Mouse (Mus musculus): ENCODE measurements at regions not wholly inside any gene's neighbourhood (a gene's known extent, or its start where the extent isn't known, plus 50 kb on each side); places are given as distances from the start of the nearest gene placed in this dataset.

- no peak overlapping the region for H3K27ac ChIP-seq (ENCODE audit: insufficient read depth, low read depth)
- in situ Hi-C loops (cut with MboI; ENCODE audit: low pct_ligation_motif_present, low pct_unique_long_range_greater_than_20kb, low sequenced_read_pairs) (no loop called here), dilution Hi-C loops (cut with MboI; ENCODE audit: extremely low pct_ligation_motif_present, extremely low pct_unique_long_range_greater_than_20kb, low sequenced_read_pairs) (no loop called here)
- H3K4me2 ChIP-seq (ENCODE audit: insufficient read depth, low read depth, poor library complexity, severe bottlenecking): no peak overlapping the region
- no peak overlapping the region for H3K4me3 ChIP-seq (replicated peaks in 1 of 3; ENCODE audit: low read depth in 2 of 3, low read length in 2 of 3, poor library complexity in 1 of 3)
- no peak overlapping the region for H3K9ac ChIP-seq (ENCODE audit: insufficient read depth, low read depth)
- no peak for DNase-seq (ENCODE audit: extremely low read depth)
- no peaks in the 10 kb centered on the region for H3K4me1 ChIP-seq (ENCODE audit: control insufficient read depth in 1 of 2, insufficient read depth in 2 of 2)
- no peaks in the 10 kb centered on the region for H3K36me3 ChIP-seq (replicated peaks in 1 of 2; ENCODE audit: control insufficient read depth in 1 of 2, insufficient read depth in 1 of 2, low read length in 1 of 2)
- H3K27me3 ChIP-seq (replicated peaks): no peaks in the 10 kb centered on the region
- no peaks in the 10 kb centered on the region for H3K79me2 ChIP-seq (replicated peaks; ENCODE audit: control insufficient read depth, extremely low read depth, insufficient read depth, poor library complexity, severe bottlenecking)
- no peaks in the 10 kb centered on the region for H3K9me3 ChIP-seq (replicated peaks; ENCODE audit: low read length)
- TF ChIP-seq POLR2A (IDR thresholded peaks at IDR 0.05; ENCODE audit: low read depth, low read length): no peak
- TF ChIP-seq NELFE (IDR thresholded peaks at IDR 0.05; ENCODE audit: low read depth, low read length): no peak
Observed at GRCm38 (mm10) chr8:90656436-90657090, 160.6 kb downstream of the Gm19935 start.

- Histone ChIP-seq H3K9me3 (replicated peaks; ENCODE audit: low read length) (no peaks in the 10 kb centered on the region), H3K4me3 (replicated peaks in 1 of 3; ENCODE audit: low read depth in 2 of 3, low read length in 2 of 3, poor library complexity in 1 of 3) (no peak overlapping the region), H3K4me2 (ENCODE audit: insufficient read depth, low read depth, poor library complexity, severe bottlenecking) (no peak overlapping the region), H3K27me3 (replicated peaks) (no peaks in the 10 kb centered on the region), H3K9ac (ENCODE audit: insufficient read depth, low read depth) (no peak overlapping the region), H3K4me1 (ENCODE audit: control insufficient read depth in 1 of 2, insufficient read depth in 2 of 2) (no peaks in the 10 kb centered on the region), H3K36me3 (replicated peaks in 1 of 2; ENCODE audit: control insufficient read depth in 1 of 2, insufficient read depth in 1 of 2, low read length in 1 of 2) (no peaks in the 10 kb centered on the region), H3K79me2 (replicated peaks; ENCODE audit: control insufficient read depth, extremely low read depth, insufficient read depth, poor library complexity, severe bottlenecking) (no peaks in the 10 kb centered on the region), H3K27ac (ENCODE audit: insufficient read depth, low read depth) (no peak overlapping the region)
- TF ChIP-seq BHLHE40 (IDR thresholded peaks at IDR 0.05; ENCODE audit: low read depth, low read length) (no peak), JUN (IDR thresholded peaks at IDR 0.05; ENCODE audit: insufficient read depth, low read depth, low read length) (no peak), MAZ (IDR thresholded peaks at IDR 0.05; ENCODE audit: low read depth, low read length) (no peak), ZC3H11A (IDR thresholded peaks at IDR 0.05; ENCODE audit: low read depth, low read length) (no peak), NRF1 (IDR thresholded peaks at IDR 0.05; ENCODE audit: low read depth, low read length) (no peak), PAX5 (IDR thresholded peaks at IDR 0.05; ENCODE audit: low read length) (no peak), MEF2A (IDR thresholded peaks at IDR 0.05; ENCODE audit: borderline replicate concordance, low read depth, low read length) (no peak), GABPA (IDR thresholded peaks at IDR 0.05; ENCODE audit: insufficient replicate concordance, low read depth, low read length) (no peak), RAD21 (IDR thresholded peaks at IDR 0.05; ENCODE audit: low read depth, low read length) (no peak), CHD2 (IDR thresholded peaks at IDR 0.05; ENCODE audit: low read length) (no peak), TBP (conservative IDR thresholded peaks at IDR 0.05; ENCODE audit: low read depth, low read length) (no peak), RCOR1 (conservative IDR thresholded peaks at IDR 0.05; ENCODE audit: low read depth, low read length) (no peak), ZKSCAN1 (IDR thresholded peaks at IDR 0.05; ENCODE audit: borderline replicate concordance, low read depth, low read length) (no peak), MAFK (IDR thresholded peaks at IDR 0.05; ENCODE audit: insufficient replicate concordance, low read length) (no peak), MXI1 (IDR thresholded peaks at IDR 0.05; ENCODE audit: low read depth, low read length) (no peak), MYC (IDR thresholded peaks at IDR 0.05; ENCODE audit: low read depth, low read length) (no peak), POLR2AphosphoS2 (IDR thresholded peaks at IDR 0.05; ENCODE audit: low read depth, low read length) (no peak), EP300 (IDR thresholded peaks at IDR 0.05; ENCODE audit: low read length) (no peak)
- in situ Hi-C loops (cut with MboI; ENCODE audit: low pct_ligation_motif_present, low pct_unique_long_range_greater_than_20kb, low sequenced_read_pairs) (no loop called here), dilution Hi-C loops (cut with MboI; ENCODE audit: extremely low pct_ligation_motif_present, extremely low pct_unique_long_range_greater_than_20kb, low sequenced_read_pairs) (no loop called here)
- DNase-seq (ENCODE audit: extremely low read depth): no peak
Observed at GRCm38 (mm10) chr8:90654786-90655185, 162.4 kb downstream of the Gm19935 start.

Data from CH12.LX (cell line).